Mouse (Mus musculus) heart, embryonic 16.5 days (tissue): ENCODE measurements around the gene Phf23. TPM values are rescaled to one million over a fixed set of nuclear protein-coding genes. Genes with fewer than 3 reads are reported as not detected.
"Not testable (repeated sequence)": the region's sequence is repeated elsewhere in the genome, so short reads cannot be mapped to it uniquely, and the experiment has no call there.

Source experiments
- ATAC-seq: fragments of 200-750 bp; cut with Nextera tagmentation; replicated peaks from 2 replicates; pipeline ENCODE4 v1.8.0; 2017; ENCODE audit warnings: moderate number of reproducible peaks; ENCODE audit not compliant: insufficient read depth, low FRiP score; ENCODE audit errors: extremely low read depth
- H3K27ac ChIP-seq: fragments of 300-500 bp; sonication (generic); 2 replicates; pipeline ENCODE4 v1.5.1; 2014; ENCODE audit warnings: mild to moderate bottlenecking, low read length, control low read depth, moderate library complexity
- H3K27me3 ChIP-seq: fragments of 300-500 bp; sonication (generic); 2 replicates; pipeline ENCODE4 v1.6.1; 2014; ENCODE audit warnings: low read length, mixed read lengths; ENCODE audit not compliant: control insufficient read depth, insufficient read depth
- H3K36me3 ChIP-seq: fragments of 300-500 bp; sonication (generic); 2 replicates; pipeline ENCODE4 v1.6.1; 2014; ENCODE audit not compliant: control insufficient read depth, insufficient read depth
- H3K4me1 ChIP-seq: fragments of 300-500 bp; sonication (generic); 2 replicates; pipeline ENCODE4 v1.6.1; 2014; ENCODE audit warnings: low read length, mixed read lengths; ENCODE audit not compliant: control insufficient read depth, insufficient read depth
- H3K4me2 ChIP-seq: fragments of 300-500 bp; sonication (generic); 2 replicates; pipeline ENCODE4 v1.6.1; 2014; ENCODE audit warnings: low read depth, mild to moderate bottlenecking, control low read depth, low read length
- H3K4me3 ChIP-seq: fragments of 300-500 bp; sonication (generic); 2 replicates; pipeline ENCODE4 v1.5.1; 2014; ENCODE audit warnings: mild to moderate bottlenecking, control low read depth, low read length
- H3K9ac ChIP-seq: fragments of 300-500 bp; sonication (generic); 2 replicates; pipeline ENCODE4 v1.6.1; 2014; ENCODE audit warnings: low read length, control low read depth
- H3K9me3 ChIP-seq: fragments of 300-500 bp; sonication (generic); replicated peaks from 2 replicates; pipeline ENCODE4 v1.6.1; 2016; ENCODE audit warnings: low read length; ENCODE audit not compliant: control insufficient read depth
- WGBS: fragments of 180-500 bp; shearing (Covaris S2); extraction: QIAGEN DNeasy Blood & Tissue Kit; methylation state at CpG from one replicate; pipeline ENCODE4 v1.1.7; 2014; 5-methylcytosine and 5-hydroxymethylcytosine counted together
- polyA plus RNA-seq: library from polyadenylated mRNA; unstranded; fragments of >200 nt; fragmentation: Nextera tagmentation; extraction: Ambion mirVana; gene quantifications from 2 replicates; pipeline ENCODE4 v1.2.1, GENCODE M21; 2015

The Phf23 gene
- polyA plus RNA-seq, 1 experiment from 2014 or later: 42.0 TPM

DNA sequence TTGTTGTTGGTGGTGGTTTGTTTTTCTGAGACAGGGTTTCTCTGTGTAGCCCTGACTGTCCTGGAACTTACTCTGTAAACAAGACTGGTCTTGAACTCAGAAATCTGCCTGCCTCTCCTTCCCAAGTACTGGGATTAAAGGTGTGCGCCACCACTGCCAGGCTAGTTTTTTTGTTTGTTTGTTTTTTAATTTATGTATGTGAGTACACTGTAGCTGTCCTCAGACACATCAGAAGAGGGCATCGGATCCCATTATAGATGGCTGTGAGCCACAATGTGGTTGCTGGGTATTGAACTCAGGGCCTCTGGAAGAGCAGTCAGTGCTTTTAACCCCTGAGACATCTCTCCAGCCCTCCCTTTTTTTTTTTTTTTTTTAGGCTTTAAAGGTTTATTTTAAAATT lies 20.6 kb downstream of the Phf23 start:
- peaks cover 40% of the 10 kb centered on the region for H3K4me1 ChIP-seq

DNA sequence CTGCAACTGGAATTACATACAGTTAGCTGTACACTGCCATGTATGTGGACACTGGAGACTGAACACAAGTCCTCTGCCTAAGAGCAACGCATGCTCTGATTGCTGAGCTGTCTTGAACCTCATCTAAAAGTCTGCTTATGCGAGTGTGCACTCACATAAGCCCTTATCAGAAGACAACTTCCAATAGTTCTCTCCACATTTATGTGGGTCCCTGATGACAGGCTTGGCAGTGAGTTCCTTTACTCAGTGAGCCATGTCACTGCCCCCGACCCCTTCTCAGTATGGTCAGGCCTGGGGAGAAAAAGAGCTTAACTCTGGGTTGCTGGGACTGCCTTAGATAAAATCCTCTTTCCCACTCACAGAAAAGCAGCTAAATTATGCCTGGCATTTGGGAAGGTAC lies 21.1 kb downstream of the Phf23 start, which contains the start of gene Dlg4:
Dlg4 (plus strand) TSS at position 274 of the 400 bp plus-strand sequence.
- Histone ChIP-seq H3K4me1 (peaks cover 44% of the 10 kb centered on the region), H3K9me3 (no peaks in the 10 kb centered on the region), H3K27ac (no peak within 1 kb of the TSS), H3K27me3 (no peaks in the 10 kb centered on the region), H3K4me2 (peak within 1 kb of the TSS; percentile 92; the same call in 1 of the 2 replicates), H3K9ac (no peak within 1 kb of the TSS), H3K4me3 (no peak within 1 kb of the TSS), H3K36me3 (peaks cover 13% of the 10 kb centered on the region)
- no peak for ATAC-seq
- WGBS: 61% methylated on average over 3 of the region's 3 CpGs

More for the DNA sequence above, 20.6 kb downstream of the Phf23 start:
- H3K27me3 ChIP-seq, H3K9me3 ChIP-seq, H3K4me2 ChIP-seq, H3K27ac ChIP-seq, ATAC-seq, H3K4me3 ChIP-seq, H3K9ac ChIP-seq: not testable (repeated sequence)
- 80% methylated on average over 2 of the region's 2 CpGs for WGBS
- H3K36me3 ChIP-seq: peaks cover 18% of the 10 kb centered on the region

DNA sequence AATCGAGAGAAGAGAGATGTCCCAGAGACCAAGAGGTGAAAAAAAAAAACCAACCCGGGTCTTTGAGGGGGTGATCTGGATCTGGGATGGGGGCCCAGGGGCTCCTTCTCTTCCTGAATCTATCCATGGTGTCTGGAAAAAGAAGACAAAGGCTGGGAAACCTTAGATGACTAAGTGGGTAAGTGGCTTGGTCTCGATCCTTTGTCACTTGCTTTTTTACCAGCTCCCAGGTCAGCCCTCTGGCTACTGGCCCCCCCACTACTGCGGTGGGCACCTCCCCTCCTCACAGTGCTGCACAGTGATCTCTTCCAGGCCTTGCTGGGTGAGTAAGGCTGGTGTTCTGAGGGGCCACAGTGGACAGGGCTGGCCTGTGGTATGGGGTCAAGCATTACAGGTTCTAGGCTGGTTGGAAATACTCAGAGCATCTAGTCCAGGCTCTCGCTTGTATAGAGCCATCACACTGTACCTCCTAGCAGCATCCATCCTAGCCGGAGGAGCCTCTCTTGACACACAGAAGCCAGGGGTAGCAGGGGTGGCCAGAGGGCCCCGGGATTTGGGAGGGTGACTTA lies 21.7 kb downstream of the Phf23 start:
- H3K9ac ChIP-seq: no peak overlapping the region
- no peak for ATAC-seq
- no peak overlapping the region for H3K4me3 ChIP-seq
- H3K27me3 ChIP-seq: no peaks in the 10 kb centered on the region
- no peak overlapping the region for H3K27ac ChIP-seq
- H3K36me3 ChIP-seq: peaks cover 7% of the 10 kb centered on the region
- H3K4me1 ChIP-seq: peaks cover 45% of the 10 kb centered on the region
- 45% methylated on average over 7 of the region's 7 CpGs for WGBS
- H3K9me3 ChIP-seq: no peaks in the 10 kb centered on the region
- no peak overlapping the region for H3K4me2 ChIP-seq

DNA sequence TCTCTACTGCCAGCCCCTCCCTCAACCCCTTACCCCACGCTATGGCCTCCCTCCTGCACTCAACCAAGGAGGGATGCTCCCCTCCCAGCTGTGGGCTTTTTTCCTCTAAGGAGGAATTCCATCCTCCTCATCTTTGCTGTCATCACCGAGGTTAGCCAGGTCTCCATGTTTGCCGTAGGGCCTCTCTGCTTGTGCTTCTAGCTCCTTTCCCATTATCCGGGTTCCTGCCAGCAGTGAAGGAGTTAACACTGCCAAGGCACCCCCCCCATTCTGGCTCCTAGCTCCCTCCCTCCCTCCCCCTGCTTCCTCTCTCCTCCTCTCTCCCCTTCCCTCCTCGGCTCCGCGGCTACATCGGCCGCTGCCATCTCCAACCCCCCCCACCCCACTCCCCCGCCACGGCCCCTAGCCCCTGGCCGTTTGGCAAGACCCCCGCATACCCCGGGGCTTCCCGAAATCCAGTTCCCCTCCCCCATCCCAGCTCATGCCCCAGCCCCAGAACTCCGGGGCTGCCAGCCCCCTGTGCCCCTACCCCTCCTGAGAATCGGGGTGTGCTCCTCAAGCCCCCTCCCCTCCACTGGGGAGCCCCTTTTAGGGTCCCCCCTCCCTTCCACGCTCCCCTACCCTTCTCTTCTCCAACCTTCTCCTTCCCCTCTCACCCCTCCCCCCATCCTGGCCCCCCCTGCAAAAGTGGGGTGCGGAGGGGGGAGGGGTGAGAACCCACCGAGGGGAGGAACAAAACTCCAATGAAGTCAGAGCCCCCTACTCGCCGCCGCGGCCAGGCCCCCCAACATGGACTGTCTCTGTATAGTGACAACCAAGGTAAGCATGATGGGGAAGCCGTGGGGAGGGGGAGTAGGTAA lies 22.8 kb downstream of the Phf23 start:
- Histone ChIP-seq H3K9me3 (no peaks in the 10 kb centered on the region), H3K27ac (peak overlapping the region; percentile 78), H3K4me2 (peak overlapping the region; percentile 92), H3K9ac (peak overlapping the region; percentile 79), H3K4me3 (peak overlapping the region; percentile 59), H3K27me3 (no peaks in the 10 kb centered on the region), H3K4me1 (peaks cover 48% of the 10 kb centered on the region), H3K36me3 (0 out of 2 replicates have a peak, but pooled peaks cover 2% of the 10 kb centered on the region)
- 4% methylated on average over 23 of the region's 25 CpGs for WGBS
- no peak for ATAC-seq

DNA sequence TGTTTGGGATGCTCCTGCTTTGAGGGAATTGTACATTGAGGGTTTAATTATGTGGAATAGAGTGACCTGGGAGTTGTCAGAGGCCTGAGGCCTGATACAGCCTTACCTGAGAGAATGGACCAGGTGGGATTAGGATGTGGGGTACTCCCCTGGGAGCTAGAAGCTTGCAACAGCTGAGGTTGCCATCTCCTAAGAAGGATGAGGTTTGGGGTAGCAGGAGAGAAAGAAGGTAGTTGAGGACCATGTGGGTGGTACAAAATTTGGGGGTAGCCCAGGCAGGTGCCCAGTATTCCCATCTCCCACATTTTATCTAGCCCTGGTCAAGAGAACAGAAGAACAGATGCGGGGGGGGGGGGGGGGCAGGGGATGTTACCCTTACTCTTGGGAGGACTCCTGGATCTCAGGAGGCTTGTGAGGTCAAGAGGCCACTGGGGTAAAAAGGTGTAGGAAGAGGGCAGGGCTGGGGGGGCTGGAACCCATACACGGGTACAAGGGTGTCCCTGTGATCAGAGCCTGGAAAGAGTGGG lies 24.0 kb downstream of the Phf23 start:
- Histone ChIP-seq H3K9me3 (no peaks in the 10 kb centered on the region), H3K4me2 (peak overlapping the region; percentile 92), H3K27ac (peak overlapping the region; percentile 70), H3K9ac (peak overlapping the region; percentile 40; the same call in 1 of the 2 replicates), H3K27me3 (no peaks in the 10 kb centered on the region), H3K36me3 (no peaks in the 10 kb centered on the region), H3K4me1 (peaks cover 48% of the 10 kb centered on the region), H3K4me3 (peak overlapping the region; percentile 13; the same call in 1 of the 2 replicates)
- ATAC-seq: no peak
- WGBS: 36% methylated on average over 2 of the region's 2 CpGs

DNA sequence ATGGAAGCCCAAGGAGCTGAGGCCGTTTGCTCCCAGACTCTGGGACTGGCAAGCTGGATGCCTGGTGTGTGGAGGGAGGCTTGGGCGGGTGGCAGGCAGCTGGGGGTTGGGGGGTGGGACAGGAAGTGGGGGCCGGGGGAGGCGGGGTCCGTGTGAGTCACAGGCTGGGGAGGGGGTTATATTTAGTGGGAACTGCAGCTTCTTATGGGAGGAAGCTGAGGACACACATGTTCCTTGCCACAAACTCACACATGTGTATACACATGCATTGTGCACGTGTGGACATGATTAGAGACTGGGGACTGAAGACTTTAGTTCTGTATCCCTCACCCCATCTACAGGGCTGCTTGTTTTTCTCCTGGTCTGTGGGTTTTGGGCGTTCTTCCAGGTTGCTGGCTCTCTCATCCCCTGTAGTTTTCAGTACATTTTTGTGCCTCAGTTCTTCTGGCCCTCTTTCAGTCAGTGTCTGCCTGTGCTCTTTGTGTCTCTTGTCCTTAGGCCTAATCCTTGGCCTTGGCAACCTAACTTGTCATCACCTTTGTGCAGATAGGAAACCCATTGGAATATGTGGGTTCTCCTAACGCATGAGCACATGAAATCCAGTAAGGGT lies 24.6 kb downstream of the Phf23 start:
- WGBS: 28% methylated on average over 8 of the region's 8 CpGs
- H3K4me1 ChIP-seq: peaks cover 46% of the 10 kb centered on the region

DNA sequence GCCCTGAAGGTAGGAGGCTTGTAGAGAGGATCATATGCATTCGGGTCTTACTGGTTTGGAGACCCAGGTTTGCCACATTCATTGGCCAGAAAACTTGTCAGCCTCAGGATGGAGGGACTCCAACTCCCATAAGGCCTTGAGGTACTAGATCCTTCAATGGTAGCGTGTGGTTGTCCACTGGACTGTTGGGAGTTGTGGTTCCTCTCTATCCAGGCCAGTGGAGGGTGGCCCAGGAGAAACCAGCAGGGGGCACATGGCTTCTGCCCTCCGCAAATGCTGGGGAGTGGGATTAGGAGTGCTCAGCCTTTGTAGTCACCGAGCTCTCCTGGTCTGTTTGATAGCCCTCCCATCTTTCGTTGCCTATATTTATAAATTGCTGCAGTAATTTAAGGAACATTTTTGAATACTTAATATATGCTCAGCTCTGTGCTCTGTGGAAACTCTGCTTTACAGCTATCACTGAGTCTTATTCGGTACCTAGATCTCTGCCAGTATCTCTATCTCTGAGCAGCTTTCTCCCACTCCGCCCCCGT lies 25.2 kb downstream of the Phf23 start:
- peaks cover 43% of the 10 kb centered on the region for H3K4me1 ChIP-seq
- H3K9me3 ChIP-seq: no peaks in the 10 kb centered on the region
- WGBS: under 1% methylated on average over 8 of the region's 8 CpGs
- H3K36me3 ChIP-seq: no peaks in the 10 kb centered on the region
- H3K4me3 ChIP-seq: peak overlapping the region; percentile 65
- H3K4me2 ChIP-seq: peak overlapping the region; percentile 92
- H3K9ac ChIP-seq: peak overlapping the region; percentile 58
- peak overlapping the region; percentile 70 for H3K27ac ChIP-seq
- H3K27me3 ChIP-seq: no peaks in the 10 kb centered on the region; the same call in 1 of the 2 replicates
- ATAC-seq: peak; percentile 86

More for the DNA sequence above, 24.6 kb downstream of the Phf23 start:
- Histone ChIP-seq H3K9ac (peak overlapping the region; percentile 40; the same call in 1 of the 2 replicates), H3K9me3 (no peaks in the 10 kb centered on the region), H3K36me3 (no peaks in the 10 kb centered on the region), H3K4me3 (peak overlapping the region; percentile 65; the same call in 1 of the 2 replicates), H3K27me3 (no peaks in the 10 kb centered on the region; the same call in 1 of the 2 replicates), H3K27ac (peak overlapping the region; percentile 70), H3K4me2 (peak overlapping the region; percentile 92)
- no peak for ATAC-seq

DNA sequence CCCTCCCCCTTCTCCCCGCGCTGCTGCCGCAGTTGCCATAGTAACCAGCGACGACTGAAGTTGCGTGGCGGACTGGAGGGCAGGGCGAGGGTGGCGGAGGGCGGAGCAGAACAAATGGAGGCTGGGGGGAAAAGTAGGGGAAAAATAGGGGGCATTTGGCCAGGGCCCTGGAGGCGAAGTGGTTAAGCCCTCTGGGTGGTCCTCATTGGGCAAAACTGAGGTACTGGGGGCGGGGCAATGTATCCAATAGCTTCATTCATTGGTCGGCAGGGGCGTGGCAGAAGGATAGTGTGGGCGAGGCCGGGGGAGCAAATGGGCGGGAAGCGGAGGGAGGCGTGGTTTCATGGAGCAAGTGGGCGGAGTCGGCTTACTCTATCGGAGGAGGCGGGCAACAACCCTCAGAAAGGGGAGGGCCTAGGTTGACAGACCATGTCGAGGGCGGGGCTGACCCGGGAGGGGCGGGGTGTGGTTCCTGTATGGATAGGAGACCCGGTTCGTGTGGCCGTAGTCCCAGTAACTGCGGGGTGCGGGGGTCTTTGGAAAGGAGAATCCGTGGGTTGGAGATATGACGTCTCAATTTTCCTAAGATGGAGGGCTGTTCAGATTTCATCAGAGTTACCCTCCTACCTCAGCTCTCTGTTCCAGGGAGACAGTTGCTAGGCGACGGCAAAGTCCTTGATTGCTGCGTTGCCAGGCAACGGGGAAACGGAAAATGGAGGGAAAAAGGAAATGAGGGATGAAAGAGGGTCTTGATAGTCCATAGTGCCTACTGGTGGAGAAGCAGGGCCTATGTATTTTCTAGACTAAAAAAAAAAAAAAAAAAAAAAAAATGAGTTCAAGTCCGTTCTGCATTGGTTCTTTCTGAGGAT lies 25.9 kb downstream of the Phf23 start:
- peak; percentile 69 for ATAC-seq
- Histone ChIP-seq H3K4me1 (peaks cover 49% of the 10 kb centered on the region), H3K36me3 (no peaks in the 10 kb centered on the region), H3K9ac (peak overlapping the region; percentile 58), H3K27ac (peak overlapping the region; percentile 62), H3K27me3 (no peaks in the 10 kb centered on the region; the same call in 1 of the 2 replicates), H3K4me2 (peak overlapping the region; percentile 92), H3K4me3 (peak overlapping the region; percentile 65), H3K9me3 (no peaks in the 10 kb centered on the region)
- 4% methylated on average over 39 of the region's 40 CpGs for WGBS
